Mouse (Mus musculus) testis, adult 2 months (tissue): ENCODE measurements around the gene Nfyc.

Source experiments
- CTCF ChIP-seq: fragments of 200-500 bp; IDR thresholded peaks from 2 replicates; pipeline ENCODE4 v1.5.1; 2012; ENCODE audit warnings: low read depth, mild to moderate bottlenecking, inconsistent platforms, low read length, moderate library complexity; ENCODE audit not compliant: control insufficient read depth, insufficient read depth, insufficient replicate concordance
- POLR2A ChIP-seq: fragments of 200-500 bp; IDR thresholded peaks from 2 replicates; pipeline ENCODE4 v1.6.1; 2012; ENCODE audit warnings: low read depth, mild to moderate bottlenecking, inconsistent platforms, low read length, moderate library complexity; ENCODE audit not compliant: control insufficient read depth

DNA sequence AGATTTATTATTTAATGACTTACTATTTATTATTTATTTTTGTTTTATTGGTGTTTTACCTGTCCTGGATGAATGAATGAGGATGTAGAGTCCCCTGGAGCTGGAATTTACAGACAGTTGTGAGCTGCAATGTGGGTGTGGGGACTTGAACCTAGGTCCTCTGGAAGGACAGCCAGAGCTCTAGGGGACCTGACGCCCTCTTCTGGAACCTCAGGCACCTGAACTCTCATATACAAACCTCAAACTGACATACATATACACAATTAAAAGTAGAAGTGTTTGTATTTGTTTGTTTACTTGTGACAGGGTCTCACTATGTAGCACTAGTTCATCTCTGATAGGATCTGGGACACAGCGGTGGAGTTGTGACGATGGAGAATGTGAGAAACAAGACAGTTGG is 10.0 kb upstream of the Nfyc start:
- no peak for TF ChIP-seq CTCF
- TF ChIP-seq POLR2A, result no peak
